Mouse (Mus musculus): ENCODE data around the gene Cyp4v3. TPM values are rescaled to one million over a fixed set of nuclear protein-coding genes. Genes with fewer than 3 reads are reported as not detected.

Gene Cyp4v3
- polyA plus RNA-seq, 1 experiment from 2014 or later, result 0.66 TPM

- ATAC-seq (ENCODE audit: extremely low read depth, insufficient number of reproducible peaks, low FRiP score, low TSS enrichment), result no peak
- peaks cover 4% of the 10 kb centered on the region for H3K4me1 ChIP-seq
- H3K27me3 ChIP-seq (replicated peaks), result no peaks in the 10 kb centered on the region
- 67% methylated on average over 4 of the region's 4 CpGs for WGBS
- H3K27ac ChIP-seq (replicated peaks), result no peak overlapping the region
- H3K4me3 ChIP-seq, result no peak overlapping the region
- H3K4me2 ChIP-seq, result no peak overlapping the region
- no peaks in the 10 kb centered on the region for H3K9me3 ChIP-seq
- no peaks in the 10 kb centered on the region for H3K36me3 ChIP-seq
- no peak overlapping the region for H3K9ac ChIP-seq
Observed at GRCm38 (mm10) chr8:45267611-45268391, 65.2 kb downstream of the Cyp4v3 start.

GRCm38 (mm10) chr8:45266993-45267392, 66.0 kb downstream of the Cyp4v3 start:
- Histone ChIP-seq H3K9ac (no peak overlapping the region), H3K4me3 (no peak overlapping the region), H3K4me2 (no peak overlapping the region), H3K4me1 (peaks cover 4% of the 10 kb centered on the region), H3K36me3 (no peaks in the 10 kb centered on the region), H3K27me3 (replicated peaks) (no peaks in the 10 kb centered on the region), H3K27ac (replicated peaks) (no peak overlapping the region), H3K9me3 (no peaks in the 10 kb centered on the region)
- 56% methylated on average over 8 of the region's 8 CpGs for WGBS
- ATAC-seq (ENCODE audit: extremely low read depth, insufficient number of reproducible peaks, low FRiP score, low TSS enrichment), result no peak

- no peak overlapping the region for H3K4me2 ChIP-seq
- H3K4me3 ChIP-seq, result no peak overlapping the region
- H3K36me3 ChIP-seq, result no peaks in the 10 kb centered on the region
- no peaks in the 10 kb centered on the region for H3K27me3 ChIP-seq (replicated peaks)
- H3K9me3 ChIP-seq, result no peaks in the 10 kb centered on the region
- no peak for ATAC-seq (ENCODE audit: extremely low read depth, insufficient number of reproducible peaks, low FRiP score, low TSS enrichment)
- no peak overlapping the region for H3K9ac ChIP-seq
- H3K4me1 ChIP-seq, result peaks cover 4% of the 10 kb centered on the region
- WGBS, result 73% methylated on average over 4 of the region's 4 CpGs
- H3K27ac ChIP-seq (replicated peaks), result no peak overlapping the region
Observed at GRCm38 (mm10) chr8:45264918-45265317, 68.1 kb downstream of the Cyp4v3 start.

GRCm38 (mm10) chr8:45262851-45263250, 70.2 kb downstream of the Cyp4v3 start:
- H3K36me3 ChIP-seq, result no peaks in the 10 kb centered on the region
- H3K27ac ChIP-seq (replicated peaks), result no peak overlapping the region
- no peak overlapping the region for H3K4me2 ChIP-seq
- H3K9ac ChIP-seq, result no peak overlapping the region
- WGBS, result 69% methylated on average over 3 of the region's 3 CpGs
- H3K9me3 ChIP-seq, result no peaks in the 10 kb centered on the region
- peaks cover 2% of the 10 kb centered on the region for H3K4me1 ChIP-seq
- no peaks in the 10 kb centered on the region for H3K27me3 ChIP-seq (replicated peaks)
- ATAC-seq (ENCODE audit: extremely low read depth, insufficient number of reproducible peaks, low FRiP score, low TSS enrichment), result no peak
- no peak overlapping the region for H3K4me3 ChIP-seq

- Histone ChIP-seq H3K9ac (no peak within 1 kb of the TSS), H3K27me3 (replicated peaks) (no peaks in the 10 kb centered on the region), H3K4me2 (no peak within 1 kb of the TSS), H3K4me3 (no peak within 1 kb of the TSS), H3K9me3 (no peaks in the 10 kb centered on the region), H3K27ac (replicated peaks) (no peak within 1 kb of the TSS), H3K4me1 (no peaks in the 10 kb centered on the region), H3K36me3 (no peaks in the 10 kb centered on the region)
- no peak for ATAC-seq (ENCODE audit: extremely low read depth, insufficient number of reproducible peaks, low FRiP score, low TSS enrichment)
- 69% methylated on average over 10 of the region's 10 CpGs for WGBS
Observed at GRCm38 (mm10) chr8:45261920-45262319, 71.1 kb downstream of the Cyp4v3 start, which contains the start of gene F11. Gene F11 (minus strand): TSS chr8:45262031.

GRCm38 (mm10) chr8:45258421-45258820, 74.6 kb downstream of the Cyp4v3 start:
- ATAC-seq (ENCODE audit: extremely low read depth, insufficient number of reproducible peaks, low FRiP score, low TSS enrichment), result no peak
- no peak overlapping the region for H3K9ac ChIP-seq
- no peaks in the 10 kb centered on the region for H3K9me3 ChIP-seq
- no peak overlapping the region for H3K4me2 ChIP-seq
- WGBS, result 72% methylated on average over 8 of the region's 8 CpGs
- no peak overlapping the region for H3K4me3 ChIP-seq
- H3K4me1 ChIP-seq, result no peaks in the 10 kb centered on the region
- no peaks in the 10 kb centered on the region for H3K36me3 ChIP-seq
- H3K27me3 ChIP-seq (replicated peaks), result no peaks in the 10 kb centered on the region
- no peak overlapping the region for H3K27ac ChIP-seq (replicated peaks)

GRCm38 (mm10) chr8:45255040-45255439, 78.0 kb downstream of the Cyp4v3 start:
- Histone ChIP-seq H3K27me3 (replicated peaks) (no peaks in the 10 kb centered on the region), H3K9ac (no peak overlapping the region), H3K4me1 (no peaks in the 10 kb centered on the region), H3K4me2 (no peak overlapping the region), H3K9me3 (no peaks in the 10 kb centered on the region), H3K36me3 (no peaks in the 10 kb centered on the region), H3K27ac (replicated peaks) (no peak overlapping the region), H3K4me3 (no peak overlapping the region)
- no peak for ATAC-seq (ENCODE audit: extremely low read depth, insufficient number of reproducible peaks, low FRiP score, low TSS enrichment)
- 74% methylated on average over 12 of the region's 12 CpGs for WGBS

Other genes with a start within 250 kb of the Cyp4v3 start
- gene F11, start 71.2 kb downstream of the Cyp4v3 start, polyA plus RNA-seq (2015; fragmentation: Nextera tagmentation; extraction: Ambion mirVana), result 0.20 and 0.65 TPM in 2 replicates
- gene Klkb1, start 38.4 kb downstream of the Cyp4v3 start, polyA plus RNA-seq (2015; fragmentation: Nextera tagmentation; extraction: Ambion mirVana), result 0.09 TPM in 1 of 2 replicates, not detected in the other
- 0.05 and 0.15 TPM in 2 replicates for gene Gm45753, start 24.8 kb downstream of the Cyp4v3 start, polyA plus RNA-seq (2015; fragmentation: Nextera tagmentation; extraction: Ambion mirVana)
- gene Fam149a, start 49.1 kb upstream of the Cyp4v3 start, polyA plus RNA-seq (2015; fragmentation: Nextera tagmentation; extraction: Ambion mirVana), result 3.7 and 5.6 TPM in 2 replicates
- gene Tlr3, start 77.9 kb upstream of the Cyp4v3 start, polyA plus RNA-seq (2015; fragmentation: Nextera tagmentation; extraction: Ambion mirVana), result 1.8 TPM in 2 replicates
- gene Sorbs2, start 174.6 kb upstream of the Cyp4v3 start, polyA plus RNA-seq (2015; fragmentation: Nextera tagmentation; extraction: Ambion mirVana), result 334 and 345 TPM in 2 replicates

All from heart, embryonic 13.5 days (tissue).